Mouse (Mus musculus): ENCODE measurements around the gene Il6st.

The Il6st gene

GRCm38 (mm10) chr13:112440668-112441067 lies 23.2 kb upstream of the Il6st start:
- ATAC-seq (ENCODE audit: insufficient number of reproducible peaks, low FRiP score, low TSS enrichment), result no peak

GRCm38 (mm10) chr13:112442867-112443529 lies 20.9 kb upstream of the Il6st start:
- ATAC-seq (ENCODE audit: insufficient number of reproducible peaks, low FRiP score, low TSS enrichment), result no peak

- ATAC-seq (ENCODE audit: insufficient number of reproducible peaks, low FRiP score, low TSS enrichment), result no peak
Observed at GRCm38 (mm10) chr13:112447108-112447665, 16.7 kb upstream of the Il6st start.

- ATAC-seq (ENCODE audit: insufficient number of reproducible peaks, low FRiP score, low TSS enrichment), result no peak
Observed at GRCm38 (mm10) chr13:112450210-112450609, 13.7 kb upstream of the Il6st start.

GRCm38 (mm10) chr13:112457366-112457765 lies 6.5 kb upstream of the Il6st start:
- no peak for ATAC-seq (ENCODE audit: insufficient number of reproducible peaks, low FRiP score, low TSS enrichment)

GRCm38 (mm10) chr13:112458016-112458415 lies 5.9 kb upstream of the Il6st start:
- no peak for ATAC-seq (ENCODE audit: insufficient number of reproducible peaks, low FRiP score, low TSS enrichment)

GRCm38 (mm10) chr13:112458435-112459018 lies 5.3 kb upstream of the Il6st start:
- ATAC-seq (ENCODE audit: insufficient number of reproducible peaks, low FRiP score, low TSS enrichment), result no peak

GRCm38 (mm10) chr13:112459956-112460355 lies 3.9 kb upstream of the Il6st start:
- no peak for ATAC-seq (ENCODE audit: insufficient number of reproducible peaks, low FRiP score, low TSS enrichment)

GRCm38 (mm10) chr13:112462411-112462987 lies 1.4 kb upstream of the Il6st start:
- no peak for ATAC-seq (ENCODE audit: insufficient number of reproducible peaks, low FRiP score, low TSS enrichment)

GRCm38 (mm10) chr13:112463337-112463802 lies 500 bp upstream of the Il6st start:
- peak; percentile 63 for ATAC-seq (ENCODE audit: insufficient number of reproducible peaks, low FRiP score, low TSS enrichment)

GRCm38 (mm10) chr13:112464626-112465287 lies 887 bp downstream of the Il6st start:
- no peak for ATAC-seq (ENCODE audit: insufficient number of reproducible peaks, low FRiP score, low TSS enrichment)

- no peak for ATAC-seq (ENCODE audit: insufficient number of reproducible peaks, low FRiP score, low TSS enrichment)
Observed at GRCm38 (mm10) chr13:112465585-112465984, 1.7 kb downstream of the Il6st start.

GRCm38 (mm10) chr13:112466136-112466945 lies 2.5 kb downstream of the Il6st start:
- no peak for ATAC-seq (ENCODE audit: insufficient number of reproducible peaks, low FRiP score, low TSS enrichment)

GRCm38 (mm10) chr13:112466946-112467255 lies 3.0 kb downstream of the Il6st start:
- ATAC-seq (ENCODE audit: insufficient number of reproducible peaks, low FRiP score, low TSS enrichment), result no peak

GRCm38 (mm10) chr13:112467384-112467783 lies 3.5 kb downstream of the Il6st start:
- no peak for ATAC-seq (ENCODE audit: insufficient number of reproducible peaks, low FRiP score, low TSS enrichment)

GRCm38 (mm10) chr13:112469491-112469890 lies 5.6 kb downstream of the Il6st start:
- ATAC-seq (ENCODE audit: insufficient number of reproducible peaks, low FRiP score, low TSS enrichment), result no peak

GRCm38 (mm10) chr13:112471201-112471600 lies 7.3 kb downstream of the Il6st start:
- ATAC-seq (ENCODE audit: insufficient number of reproducible peaks, low FRiP score, low TSS enrichment), result no peak

GRCm38 (mm10) chr13:112472401-112473023 lies 8.6 kb downstream of the Il6st start:
- ATAC-seq (ENCODE audit: insufficient number of reproducible peaks, low FRiP score, low TSS enrichment), result no peak

GRCm38 (mm10) chr13:112473757-112474755 lies 10.2 kb downstream of the Il6st start:
- ATAC-seq (ENCODE audit: insufficient number of reproducible peaks, low FRiP score, low TSS enrichment), result no peak
